Mouse (Mus musculus) heart, postnatal 4 days (tissue): ENCODE measurements around the gene Efcab9. TPM values are rescaled to one million over a fixed set of nuclear protein-coding genes. Genes with fewer than 3 reads are reported as not detected.

Experiments
- DNase-seq: peaks from one replicate; pipeline ENCODE4 v3.0.0; 2021
- total RNA-seq, 2 experiments: library from RNA; stranded (reverse); gene quantifications; 2 replicates each; pipeline ENCODE4 v1.2.3; 2021

Gene Efcab9
- total RNA-seq, 2 experiments from 2014 or later, result 0.47 TPM; not detected in 1

DNA sequence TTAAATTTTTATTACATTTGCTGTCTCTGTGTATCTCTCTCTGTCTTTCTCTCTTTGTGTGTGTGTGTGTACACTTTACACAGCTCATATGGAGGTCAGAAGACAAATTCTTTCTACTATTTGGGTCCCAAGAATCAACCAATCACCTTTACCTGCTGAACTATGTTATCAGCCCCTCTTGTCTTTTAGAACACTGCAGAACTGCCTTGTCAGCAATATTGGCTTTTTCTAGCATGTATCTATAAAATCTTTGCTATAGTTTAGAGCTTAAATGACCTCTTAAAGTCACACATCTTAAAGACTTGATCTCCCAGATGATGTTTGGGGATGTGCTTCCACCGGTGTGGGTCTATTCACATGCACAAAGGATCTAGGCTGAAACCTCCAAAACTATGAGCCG, 40.8 kb downstream of the Efcab9 start:
- DNase-seq, result no peak

DNA sequence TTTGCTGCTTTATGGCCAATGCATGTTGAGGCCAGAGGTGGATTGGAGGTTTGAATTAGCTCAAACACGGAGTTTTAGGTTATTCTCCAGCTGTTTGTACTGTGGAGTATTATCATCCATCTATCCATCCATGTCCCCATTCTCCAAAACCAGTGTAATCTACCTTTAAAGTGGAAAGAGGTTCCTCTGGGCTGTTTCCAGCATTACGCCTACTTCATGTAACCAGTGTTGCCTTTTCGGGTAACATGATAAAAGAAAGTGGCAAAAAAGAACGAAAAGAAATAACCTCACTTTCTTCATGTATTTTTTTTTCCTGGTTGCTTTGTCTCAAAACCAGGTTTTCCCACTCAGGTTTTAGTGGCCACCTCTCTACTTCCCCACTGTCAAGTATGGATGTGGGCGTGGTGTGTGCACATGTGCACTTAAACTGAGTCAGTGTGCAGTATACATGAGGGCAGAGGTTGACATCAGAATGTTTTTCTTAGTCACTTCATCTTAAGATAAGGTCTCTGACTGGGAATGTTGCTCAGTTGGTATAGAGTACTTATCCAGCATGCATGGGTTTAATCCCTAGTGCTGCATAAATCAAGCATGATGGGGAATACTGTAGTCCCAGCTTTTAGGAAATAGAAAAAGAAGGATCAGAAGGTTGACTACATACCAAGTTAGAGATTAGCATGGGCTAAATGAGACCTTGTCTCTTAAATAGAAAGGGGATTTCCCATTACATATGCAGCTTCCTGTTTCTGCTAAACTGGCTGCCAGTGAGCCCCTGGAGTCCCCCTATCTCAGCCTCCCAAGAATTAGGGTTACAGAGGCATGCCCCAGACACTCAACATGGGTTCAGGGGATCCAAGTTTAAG, 42.8 kb downstream of the Efcab9 start:
- DNase-seq, result no peak

DNA sequence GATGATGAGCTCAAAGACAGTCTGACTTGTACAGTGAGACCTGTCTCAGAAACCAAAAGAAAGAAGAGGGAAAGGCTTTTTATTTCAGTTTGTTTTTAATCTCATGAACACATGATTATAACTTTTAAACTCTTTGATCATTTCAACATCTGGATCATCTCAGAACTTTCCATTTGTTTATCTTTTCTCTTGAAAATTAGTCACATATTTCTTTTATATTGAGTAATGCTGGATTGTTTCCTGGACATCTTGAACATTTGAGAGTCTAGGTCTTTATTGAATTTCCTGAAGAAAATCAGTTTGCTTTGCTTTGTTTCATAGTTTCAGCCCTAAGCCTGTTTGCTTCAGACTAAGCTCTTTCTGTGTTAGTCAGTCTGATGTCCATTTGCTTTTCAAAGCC, 43.5 kb downstream of the Efcab9 start:
- no peak for DNase-seq

DNA sequence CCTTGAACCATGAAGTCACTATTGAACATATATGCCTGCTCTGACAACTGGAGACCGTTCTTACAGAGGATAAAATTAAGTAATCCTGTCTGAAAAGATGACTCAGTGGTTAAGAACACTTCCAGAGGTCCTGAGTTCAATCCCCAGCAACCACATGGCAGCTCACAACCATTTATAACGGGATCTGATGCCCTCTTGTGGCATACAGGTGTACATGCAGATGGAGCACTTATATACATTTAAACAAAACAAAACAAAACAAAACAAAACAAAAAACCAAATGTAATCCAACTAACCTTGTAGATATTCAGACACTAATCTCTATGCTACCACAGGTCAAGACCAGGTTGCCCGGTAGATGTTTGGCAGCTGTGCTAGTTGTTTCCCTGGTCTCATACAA, 44.4 kb downstream of the Efcab9 start:
- no peak for DNase-seq

DNA sequence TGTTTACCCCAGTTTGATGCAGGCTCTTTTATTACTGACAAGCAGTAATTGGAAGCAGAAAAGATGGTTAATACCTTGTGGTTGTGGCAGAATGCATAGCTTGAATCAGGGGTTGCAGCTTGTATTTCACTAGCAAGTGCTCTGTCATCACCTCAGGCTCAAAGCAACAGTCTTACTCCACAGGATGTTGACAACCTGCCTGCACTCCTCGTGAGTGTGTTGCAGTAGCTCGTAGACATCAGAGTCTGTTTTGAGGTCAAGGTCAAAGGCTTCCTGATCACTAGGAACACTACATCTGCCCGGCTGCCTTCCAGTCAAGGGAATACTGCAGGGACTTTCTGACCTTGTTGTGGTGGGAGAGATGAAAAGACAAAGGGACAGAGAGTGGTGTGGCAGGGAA, 45.3 kb downstream of the Efcab9 start:
- no peak for DNase-seq

DNA sequence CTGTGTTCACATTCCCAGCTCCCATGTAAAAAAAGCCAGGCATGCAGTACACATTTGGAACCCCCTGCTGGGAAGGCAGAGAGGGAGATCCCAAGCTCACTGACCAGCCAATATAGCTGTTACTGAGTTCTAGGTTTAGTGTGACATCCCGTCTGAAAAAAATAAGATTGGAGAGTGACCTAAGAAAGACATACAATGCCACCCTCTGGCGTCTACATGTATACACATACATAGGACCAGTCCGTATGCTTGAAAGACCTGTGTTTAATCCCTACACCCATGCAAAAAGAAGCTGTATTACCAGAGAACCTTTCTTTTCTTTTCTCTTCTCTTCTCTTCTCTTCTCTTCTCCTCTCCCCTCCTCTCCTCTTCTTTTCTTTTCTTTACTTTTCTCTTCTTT, 46.6 kb downstream of the Efcab9 start:
- no peak for DNase-seq

DNA sequence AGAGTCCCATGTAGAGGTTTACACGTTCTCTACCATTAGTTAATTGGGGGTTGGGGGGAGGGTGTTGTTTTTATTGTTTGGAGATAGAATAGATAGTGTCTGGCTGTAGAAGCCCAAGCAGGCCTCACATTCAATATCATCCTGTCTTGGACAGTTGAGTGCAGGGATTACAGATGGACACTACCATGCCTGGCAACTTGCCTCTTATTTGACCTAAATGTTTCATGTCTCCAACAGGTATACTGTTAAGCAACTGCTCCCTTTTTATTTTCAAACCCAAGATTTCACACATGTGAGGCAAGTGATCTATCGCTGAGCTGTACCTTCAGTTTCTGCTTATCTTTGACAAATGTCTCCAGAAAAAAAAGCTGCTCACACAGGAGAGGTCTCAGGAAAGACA, 50.4 kb downstream of the Efcab9 start:
- no peak for DNase-seq

DNA sequence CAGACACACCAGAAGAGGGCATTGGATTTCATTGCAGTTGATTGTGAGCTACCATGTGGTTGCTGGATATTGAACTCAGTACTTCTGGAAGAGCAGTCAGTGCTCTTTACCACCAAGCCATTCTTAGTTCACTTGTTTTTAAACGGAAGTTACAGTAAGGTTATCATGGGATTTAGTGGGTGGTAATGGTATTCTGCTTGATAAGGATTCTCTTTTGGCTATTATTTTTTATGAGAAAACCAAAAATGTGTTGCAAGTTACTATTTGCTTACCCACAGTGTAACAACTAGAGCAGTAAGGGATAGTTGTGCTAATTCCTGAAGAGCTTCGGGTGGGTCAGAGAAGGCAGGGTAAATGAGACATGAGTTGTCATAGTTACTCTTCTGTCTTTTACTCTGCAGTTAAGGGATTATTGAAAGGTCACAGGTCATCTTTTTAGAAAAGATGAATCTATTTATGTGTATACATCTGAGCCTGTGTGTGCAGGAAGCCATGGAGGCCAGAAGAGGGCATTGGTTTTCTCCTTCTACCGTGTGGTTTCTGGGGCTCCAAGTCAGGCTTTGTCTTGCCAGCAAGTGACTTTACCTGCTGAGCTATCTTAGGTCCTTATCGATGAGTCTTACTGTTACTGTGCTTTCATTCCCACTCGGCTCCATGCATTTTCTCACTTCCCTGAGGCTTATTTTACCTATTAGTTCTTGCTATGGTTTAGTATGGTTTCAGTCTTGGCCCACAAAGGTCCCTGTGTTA, 56.2 kb downstream of the Efcab9 start:
- DNase-seq, result no peak

DNA sequence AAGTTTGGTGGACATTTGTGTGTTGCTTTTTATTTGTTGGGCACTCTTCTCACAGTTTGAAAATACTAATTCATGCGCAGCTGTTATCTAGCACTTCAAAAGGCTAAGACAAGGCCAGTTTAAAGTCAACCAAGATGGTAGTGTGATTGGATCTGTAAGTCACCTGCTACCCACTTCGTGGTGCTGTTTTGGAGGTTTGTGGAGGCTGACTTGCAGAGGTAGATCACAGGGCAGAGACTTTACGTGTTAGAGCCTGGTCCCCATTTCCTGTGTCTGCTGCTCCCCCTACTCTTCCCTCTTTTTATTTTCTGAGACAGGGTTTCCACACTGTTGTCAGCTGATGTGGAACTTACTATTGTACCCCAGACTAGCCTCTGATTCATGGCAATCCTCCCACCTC, 57.2 kb downstream of the Efcab9 start:
- DNase-seq, result no peak

Other genes with a start within 250 kb of the Efcab9 start
- gene Hba-a1, start 248.6 kb downstream of the Efcab9 start, total RNA-seq, result over 10,000 TPM in 1 of 2 experiments, 1,000 to 10,000 TPM in 1; 3,912 to 12,509 TPM
- gene Hbq1b, start 245.1 kb downstream of the Efcab9 start, total RNA-seq, result 1 to 10 TPM in 1 of 2 experiments, not detected in 1; 1.2 TPM
- over 10,000 TPM in 1 of 2 experiments, 1,000 to 10,000 TPM in 1; 3,595 to 11,404 TPM for gene Hba-a2, start 235.6 kb downstream of the Efcab9 start, total RNA-seq
- gene Hbq1a, start 232.0 kb downstream of the Efcab9 start, total RNA-seq, result under 1 TPM in 1 of 2 experiments, not detected in 1; 0.77 TPM
- gene Sh3pxd2b, start 184.3 kb downstream of the Efcab9 start, total RNA-seq, result 10 to 100 TPM; 30.1 to 31.0 TPM
- gene Ubtd2, start 76.7 kb downstream of the Efcab9 start, total RNA-seq, result 10 to 100 TPM; 24.3 to 26.1 TPM
- 10 to 100 TPM; 11.8 to 12.7 TPM for gene Stk10, start 1.2 kb upstream of the Efcab9 start, total RNA-seq
- 10 to 100 TPM; 77.1 to 77.3 TPM for gene Fbxw11, start 110.6 kb upstream of the Efcab9 start, total RNA-seq